Mouse (Mus musculus): Measurements from ENCODE around the gene Sec1. TPM values are rescaled to one million over a fixed set of nuclear protein-coding genes. Genes with fewer than 3 reads are reported as not detected.
A peak's percentile ranks its signal among the peaks of the same experiment; 100 is the strongest.

Sec1 gene
- 0.74 and 0.84 TPM in 2 replicates for polyA plus RNA-seq (2015; fragmentation: Nextera tagmentation; extraction: Ambion mirVana)

GRCm38 (mm10) chr7:45693921-45694591, at the start of gene Sec1:
Gene Sec1, minus strand, starts transcription at chr7:45694402.
- 90% methylated on average over 50 of the region's 50 CpGs for WGBS
- Histone ChIP-seq H3K4me1 (replicated peaks; ENCODE audit: control insufficient read depth, insufficient read depth, low read length) (no peaks in the 10 kb centered on the region), H3K36me3 (ENCODE audit: control insufficient read depth, insufficient read depth, low read length) (no peaks in the 10 kb centered on the region), H3K9me3 (ENCODE audit: control insufficient read depth, low read length) (no peaks in the 10 kb centered on the region), H3K4me2 (ENCODE audit: low read depth, low read length) (no peak within 1 kb of the TSS), H3K27me3 (ENCODE audit: control insufficient read depth, insufficient read depth, low read depth, low read length) (peaks cover 8% of the 10 kb centered on the region), H3K9ac (ENCODE audit: low read length) (no peak within 1 kb of the TSS), H3K4me3 (ENCODE audit: low read length) (no peak within 1 kb of the TSS), H3K27ac (ENCODE audit: low read length) (no peak within 1 kb of the TSS)
- ATAC-seq (ENCODE audit: low read depth) = no peak

- H3K4me1 ChIP-seq (replicated peaks; ENCODE audit: control insufficient read depth, insufficient read depth, low read length) = 0 out of 2 replicates have a peak, but pooled peaks cover 3% of the 10 kb centered on the region
- H3K27ac ChIP-seq (ENCODE audit: low read length) = no peak overlapping the region
- peak overlapping the region; percentile 16 for H3K9ac ChIP-seq (ENCODE audit: low read length)
- ATAC-seq (ENCODE audit: low read depth) = peak; percentile 21; the same call in 1 of the 2 replicates
- WGBS = 24% methylated on average over 19 of the region's 19 CpGs
- peak overlapping the region; percentile 50 for H3K4me2 ChIP-seq (ENCODE audit: low read depth, low read length)
- no peaks in the 10 kb centered on the region for H3K9me3 ChIP-seq (ENCODE audit: control insufficient read depth, low read length)
- no peaks in the 10 kb centered on the region for H3K36me3 ChIP-seq (ENCODE audit: control insufficient read depth, insufficient read depth, low read length)
- no peaks in the 10 kb centered on the region for H3K27me3 ChIP-seq (ENCODE audit: control insufficient read depth, insufficient read depth, low read depth, low read length)
- H3K4me3 ChIP-seq (ENCODE audit: low read length) = peak overlapping the region; percentile 35
Observed at GRCm38 (mm10) chr7:45742338-45742737, 48.1 kb upstream of the Sec1 start.

- H3K4me1 ChIP-seq (replicated peaks; ENCODE audit: control insufficient read depth, insufficient read depth, low read length) = 0 out of 2 replicates have a peak, but pooled peaks cover 3% of the 10 kb centered on the region
- H3K4me2 ChIP-seq (ENCODE audit: low read depth, low read length) = peak overlapping the region; percentile 50
- peak; percentile 59 for ATAC-seq (ENCODE audit: low read depth)
- peak overlapping the region; percentile 35 for H3K4me3 ChIP-seq (ENCODE audit: low read length)
- H3K27ac ChIP-seq (ENCODE audit: low read length) = no peak overlapping the region
- H3K36me3 ChIP-seq (ENCODE audit: control insufficient read depth, insufficient read depth, low read length) = no peaks in the 10 kb centered on the region
- 20% methylated on average over 11 of the region's 11 CpGs for WGBS
- H3K9ac ChIP-seq (ENCODE audit: low read length) = peak overlapping the region; percentile 16
- H3K27me3 ChIP-seq (ENCODE audit: control insufficient read depth, insufficient read depth, low read depth, low read length) = no peaks in the 10 kb centered on the region
- no peaks in the 10 kb centered on the region for H3K9me3 ChIP-seq (ENCODE audit: control insufficient read depth, low read length)
Observed at GRCm38 (mm10) chr7:45741777-45742176, 47.6 kb upstream of the Sec1 start.

- 73% methylated on average over 12 of the region's 12 CpGs for WGBS
- no peak overlapping the region for H3K27ac ChIP-seq (ENCODE audit: low read length)
- H3K9ac ChIP-seq (ENCODE audit: low read length) = no peak overlapping the region; the same call in 1 of the 2 replicates
- no peaks in the 10 kb centered on the region for H3K36me3 ChIP-seq (ENCODE audit: control insufficient read depth, insufficient read depth, low read length)
- ATAC-seq (ENCODE audit: low read depth) = no peak
- H3K9me3 ChIP-seq (ENCODE audit: control insufficient read depth, low read length) = no peaks in the 10 kb centered on the region
- peak overlapping the region; percentile 50; the same call in 1 of the 2 replicates for H3K4me2 ChIP-seq (ENCODE audit: low read depth, low read length)
- 0 out of 2 replicates have a peak, but pooled peaks cover 3% of the 10 kb centered on the region for H3K4me1 ChIP-seq (replicated peaks; ENCODE audit: control insufficient read depth, insufficient read depth, low read length)
- H3K27me3 ChIP-seq (ENCODE audit: control insufficient read depth, insufficient read depth, low read depth, low read length) = no peaks in the 10 kb centered on the region
- H3K4me3 ChIP-seq (ENCODE audit: low read length) = no peak overlapping the region
Observed at GRCm38 (mm10) chr7:45741308-45741707, 47.1 kb upstream of the Sec1 start.

- no peak overlapping the region for H3K4me3 ChIP-seq (ENCODE audit: low read length)
- no peaks in the 10 kb centered on the region for H3K9me3 ChIP-seq (ENCODE audit: control insufficient read depth, low read length)
- H3K4me1 ChIP-seq (replicated peaks; ENCODE audit: control insufficient read depth, insufficient read depth, low read length) = 0 out of 2 replicates have a peak, but pooled peaks cover 3% of the 10 kb centered on the region
- ATAC-seq (ENCODE audit: low read depth) = no peak
- no peak overlapping the region for H3K4me2 ChIP-seq (ENCODE audit: low read depth, low read length)
- WGBS = 52% methylated on average over 10 of the region's 10 CpGs
- no peaks in the 10 kb centered on the region for H3K27me3 ChIP-seq (ENCODE audit: control insufficient read depth, insufficient read depth, low read depth, low read length)
- no peak overlapping the region for H3K9ac ChIP-seq (ENCODE audit: low read length)
- no peak overlapping the region for H3K27ac ChIP-seq (ENCODE audit: low read length)
- H3K36me3 ChIP-seq (ENCODE audit: control insufficient read depth, insufficient read depth, low read length) = no peaks in the 10 kb centered on the region
Observed at GRCm38 (mm10) chr7:45739820-45740219, 45.6 kb upstream of the Sec1 start.

- peak; percentile 84 for ATAC-seq (ENCODE audit: low read depth)
- no peaks in the 10 kb centered on the region for H3K27me3 ChIP-seq (ENCODE audit: control insufficient read depth, insufficient read depth, low read depth, low read length)
- H3K27ac ChIP-seq (ENCODE audit: low read length) = no peak overlapping the region
- no peak overlapping the region for H3K4me3 ChIP-seq (ENCODE audit: low read length)
- H3K36me3 ChIP-seq (ENCODE audit: control insufficient read depth, insufficient read depth, low read length) = no peaks in the 10 kb centered on the region
- no peak overlapping the region for H3K4me2 ChIP-seq (ENCODE audit: low read depth, low read length)
- H3K4me1 ChIP-seq (replicated peaks; ENCODE audit: control insufficient read depth, insufficient read depth, low read length) = 0 out of 2 replicates have a peak, but pooled peaks cover 3% of the 10 kb centered on the region
- no peaks in the 10 kb centered on the region for H3K9me3 ChIP-seq (ENCODE audit: control insufficient read depth, low read length)
- 7% methylated on average over 9 of the region's 9 CpGs for WGBS
- no peak overlapping the region for H3K9ac ChIP-seq (ENCODE audit: low read length)
Observed at GRCm38 (mm10) chr7:45739162-45739763, 45.1 kb upstream of the Sec1 start.

GRCm38 (mm10) chr7:45733477-45733876, 39.3 kb upstream of the Sec1 start:
- 74% methylated on average over 5 of the region's 5 CpGs for WGBS
- no peak overlapping the region for H3K27ac ChIP-seq (ENCODE audit: low read length)
- no peak for ATAC-seq (ENCODE audit: low read depth)

GRCm38 (mm10) chr7:45730727-45731431, 36.7 kb upstream of the Sec1 start:
- WGBS = 19% methylated on average over 16 of the region's 16 CpGs
- Histone ChIP-seq H3K4me2 (ENCODE audit: low read depth, low read length) (no peak overlapping the region), H3K27ac (ENCODE audit: low read length) (no peak overlapping the region), H3K4me1 (replicated peaks; ENCODE audit: control insufficient read depth, insufficient read depth, low read length) (no peaks in the 10 kb centered on the region), H3K9me3 (ENCODE audit: control insufficient read depth, low read length) (no peaks in the 10 kb centered on the region), H3K27me3 (ENCODE audit: control insufficient read depth, insufficient read depth, low read depth, low read length) (no peaks in the 10 kb centered on the region), H3K4me3 (ENCODE audit: low read length) (no peak overlapping the region), H3K9ac (ENCODE audit: low read length) (no peak overlapping the region), H3K36me3 (ENCODE audit: control insufficient read depth, insufficient read depth, low read length) (0 out of 2 replicates have a peak, but pooled peaks cover 8% of the 10 kb centered on the region)
- peak; percentile 26; the same call in 1 of the 2 replicates for ATAC-seq (ENCODE audit: low read depth)

More at GRCm38 (mm10) chr7:45733477-45733876, 39.3 kb upstream of the Sec1 start:
- Histone ChIP-seq H3K9ac (ENCODE audit: low read length) (no peak overlapping the region), H3K9me3 (ENCODE audit: control insufficient read depth, low read length) (no peaks in the 10 kb centered on the region), H3K4me3 (ENCODE audit: low read length) (no peak overlapping the region), H3K36me3 (ENCODE audit: control insufficient read depth, insufficient read depth, low read length) (0 out of 2 replicates have a peak, but pooled peaks cover 3% of the 10 kb centered on the region), H3K4me1 (replicated peaks; ENCODE audit: control insufficient read depth, insufficient read depth, low read length) (no peaks in the 10 kb centered on the region), H3K4me2 (ENCODE audit: low read depth, low read length) (no peak overlapping the region), H3K27me3 (ENCODE audit: control insufficient read depth, insufficient read depth, low read depth, low read length) (no peaks in the 10 kb centered on the region)

- Histone ChIP-seq H3K9ac (ENCODE audit: low read length) (no peak overlapping the region), H3K4me1 (replicated peaks; ENCODE audit: control insufficient read depth, insufficient read depth, low read length) (no peaks in the 10 kb centered on the region), H3K27me3 (ENCODE audit: control insufficient read depth, insufficient read depth, low read depth, low read length) (no peaks in the 10 kb centered on the region), H3K4me3 (ENCODE audit: low read length) (no peak overlapping the region), H3K27ac (ENCODE audit: low read length) (no peak overlapping the region), H3K9me3 (ENCODE audit: control insufficient read depth, low read length) (no peaks in the 10 kb centered on the region), H3K36me3 (ENCODE audit: control insufficient read depth, insufficient read depth, low read length) (peaks cover 22% of the 10 kb centered on the region), H3K4me2 (ENCODE audit: low read depth, low read length) (no peak overlapping the region)
- WGBS = 55% methylated on average over 3 of the region's 3 CpGs
- ATAC-seq (ENCODE audit: low read depth) = no peak
Observed at GRCm38 (mm10) chr7:45727625-45728024, 33.4 kb upstream of the Sec1 start.
